27 mouse cellular contexts compared by ENCODE assay signal in the genomic region with DNA sequence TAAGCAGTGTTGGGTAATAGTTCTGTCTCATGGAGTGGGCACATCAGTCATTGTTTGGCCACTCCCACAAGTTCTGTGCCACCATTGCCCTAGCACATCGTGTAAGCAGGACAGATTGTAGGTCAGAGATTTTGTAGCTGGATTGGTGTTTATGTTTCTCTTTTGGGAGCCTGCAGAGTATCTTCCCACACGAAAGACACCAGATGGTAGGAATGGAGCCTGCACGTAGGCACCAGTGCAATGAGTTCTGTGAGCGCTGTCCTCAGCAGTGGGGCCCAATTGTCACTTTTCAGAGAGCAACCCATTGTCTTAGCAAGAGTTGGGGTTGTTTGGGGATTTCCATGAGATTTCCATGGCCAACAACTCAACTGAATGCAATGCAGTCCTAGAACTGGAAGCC. TPM values are rescaled to one million over a fixed set of nuclear protein-coding genes. Genes with fewer than 3 reads are reported as not detected.
DNase-seq lines count a peak whose midpoint lies in the region; TF ChIP-seq lines count a peak whose summit lies in the region.
"Had no signal": no experiment of that assay in that cellular context is flagged by ENCODE, and none has a peak within 500 bp of the region (broad histone marks: within the 10 kb centered on the region; RNA-seq: fewer than 3 reads in every experiment).

No protein-coding gene starts in this region.

- no peak for TF ChIP-seq CTCF in heart, adult 2 months (IDR thresholded peaks at IDR 0.05)

- H3K36me3 ChIP-seq in heart, adult 2 months (ENCODE audit: control insufficient read depth, insufficient read depth, low read length) = 0 out of 2 replicates have a peak, but pooled peaks cover 2% of the 10 kb centered on the region

- no peak for TF ChIP-seq EP300 in heart, adult 2 months (IDR thresholded peaks at IDR 0.05; ENCODE audit: insufficient read depth, low read depth, low read length)

- no peak for TF ChIP-seq POLR2A in heart, adult 2 months (IDR thresholded peaks at IDR 0.05; ENCODE audit: insufficient read depth, low read depth, low read length)

- peak; percentile 34 for DNase-seq in heart, adult 11 months
- DNase-seq in heart, adult 2 months = no peak
- peak; percentile 27 to 88 for DNase-seq in left cerebral cortex, postnatal 25 days (ENCODE audit: low spot score in 2 of 2)
- no peak for DNase-seq in left cerebral cortex, postnatal 4 days
- DNase-seq in brain, adult 2 months (ENCODE audit: low read depth, low spot score) = peak; percentile 87
- peak; percentile 36 to 69 for DNase-seq in right cerebral cortex, postnatal 36 days (ENCODE audit: low spot score in 2 of 2)
- DNase-seq in adrenal gland, postnatal 14 days = no peak
- DNase-seq: adrenal gland, adult 2 months; B cell, adult 2 months; cerebellum, adult 2 months; cerebellum, postnatal 25 days; gastrocnemius, postnatal 25 days; kidney, adult 11 months; kidney, postnatal 36 days; lung, postnatal 36 days; midbrain, embryonic 14.5 days; retina, postnatal 1 day; thymus, postnatal 14 days had no signal

- no peaks in the 10 kb centered on the region for H3K79me2 ChIP-seq in heart, adult 2 months (replicated peaks; ENCODE audit: control insufficient read depth, insufficient read depth, low read length)

- intact Hi-C loops in heart, adult 2 months (cut with DNase I) = no loop called here
- intact Hi-C loops in left cerebral cortex, postnatal 25 days (cut with DNase I) = loop anchor here (5.0 kb wide), 1 partner anchor 42 kb away; no protein-coding TSS in a partner anchor
- intact Hi-C loops in left cerebral cortex, postnatal 4 days (cut with DNase I) = loop anchor here (10.0 kb wide), 1 partner anchor 425 kb away; no protein-coding TSS in a partner anchor

- H3K9ac ChIP-seq in heart, adult 2 months (ENCODE audit: low read depth, low read length) = no peak overlapping the region
- H3K9ac ChIP-seq: embryonic facial prominence, embryonic 12.5 days; forebrain, embryonic 12.5 days; hindbrain, embryonic 13.5 days; kidney, embryonic 15.5 days; limb, embryonic 15.5 days; liver, embryonic 15.5 days; lung, embryonic 15.5 days had no signal

- no peaks in the 10 kb centered on the region for H3K27me3 ChIP-seq in heart, adult 2 months (ENCODE audit: control insufficient read depth, insufficient read depth, low read length)
- H3K27me3 ChIP-seq: CH12.LX; embryonic facial prominence, embryonic 12.5 days; forebrain, embryonic 12.5 days; hindbrain, embryonic 13.5 days; kidney, embryonic 15.5 days; limb, embryonic 15.5 days; liver, embryonic 15.5 days; lung, embryonic 15.5 days; Patski had no signal

- 90% methylated on average over 4 of the region's 4 CpGs for WGBS in heart, adult 2 months

- no peak overlapping the region for H3K27ac ChIP-seq in heart, adult 2 months
- H3K27ac ChIP-seq: embryonic facial prominence, embryonic 12.5 days; forebrain, embryonic 12.5 days; hindbrain, embryonic 13.5 days; kidney, embryonic 15.5 days; limb, embryonic 15.5 days; liver, embryonic 15.5 days; lung, embryonic 15.5 days had no signal

- H3K4me1 ChIP-seq in heart, adult 2 months (ENCODE audit: control insufficient read depth, insufficient read depth, low read length) = no peaks in the 10 kb centered on the region
- H3K4me1 ChIP-seq: embryonic facial prominence, embryonic 12.5 days; forebrain, embryonic 12.5 days; hindbrain, embryonic 13.5 days; kidney, embryonic 15.5 days; limb, embryonic 15.5 days; liver, embryonic 15.5 days; lung, embryonic 15.5 days had no signal

- no peak overlapping the region for H3K4me3 ChIP-seq in heart, adult 2 months
- H3K4me3 ChIP-seq: embryonic facial prominence, embryonic 12.5 days; forebrain, embryonic 12.5 days; hindbrain, embryonic 13.5 days; kidney, embryonic 15.5 days; limb, embryonic 15.5 days; liver, embryonic 15.5 days; lung, embryonic 15.5 days had no signal

RNA-seq across cellular contexts. Expression of a gene that starts 10.6 kb away (rescaled TPM):
- 10 to 100 TPM; 51.8 to 59.7 TPM for total RNA-seq in heart, adult 2 months (2021)
- 67.0 and 114 TPM in 2 replicates for polyA plus RNA-seq in heart, adult 2 months (2012; rRNA removed)
- total RNA-seq in left cerebral cortex, postnatal 25 days (2021) = 10 to 100 TPM; 89.1 to 89.7 TPM
- total RNA-seq in left cerebral cortex, postnatal 4 days (2021) = 10 to 100 TPM; 67.2 to 71.3 TPM
- 69.7 and 89.3 TPM in 2 replicates for total RNA-seq in adrenal gland, postnatal 14 days (2021)

RNA-seq across cellular contexts. Expression of a gene that starts 40.0 kb away (rescaled TPM):
- 10 to 100 TPM; 19.1 to 20.3 TPM for total RNA-seq in heart, adult 2 months (2021)
- 12.7 and 23.9 TPM in 2 replicates for polyA plus RNA-seq in heart, adult 2 months (2012; rRNA removed)
- total RNA-seq in left cerebral cortex, postnatal 25 days (2021) = 1 to 10 TPM; 9.2 to 9.8 TPM
- total RNA-seq in left cerebral cortex, postnatal 4 days (2021) = 1 to 10 TPM; 5.0 to 5.7 TPM
- total RNA-seq in adrenal gland, postnatal 14 days (2021) = 24.1 and 26.0 TPM in 2 replicates

Comparison
In these comparisons a context has a peak if more than half of its experiments do, and no peak if none do; other contexts are left out.
1. DNase-seq: peak in heart, adult 11 months (single experiment), left cerebral cortex, postnatal 25 days (2 of 2), brain, adult 2 months (single experiment) and right cerebral cortex, postnatal 36 days (2 of 2); none in heart, adult 2 months (0 of 2), left cerebral cortex, postnatal 4 days (single experiment) and adrenal gland, postnatal 14 days (single experiment).